Mouse (Mus musculus): Measurements from ENCODE around the gene Odf2l. TPM values are rescaled to one million over a fixed set of nuclear protein-coding genes. Genes with fewer than 3 reads are reported as not detected.

Gene Odf2l
- total RNA-seq (2023) = 18.5 TPM

DNA sequence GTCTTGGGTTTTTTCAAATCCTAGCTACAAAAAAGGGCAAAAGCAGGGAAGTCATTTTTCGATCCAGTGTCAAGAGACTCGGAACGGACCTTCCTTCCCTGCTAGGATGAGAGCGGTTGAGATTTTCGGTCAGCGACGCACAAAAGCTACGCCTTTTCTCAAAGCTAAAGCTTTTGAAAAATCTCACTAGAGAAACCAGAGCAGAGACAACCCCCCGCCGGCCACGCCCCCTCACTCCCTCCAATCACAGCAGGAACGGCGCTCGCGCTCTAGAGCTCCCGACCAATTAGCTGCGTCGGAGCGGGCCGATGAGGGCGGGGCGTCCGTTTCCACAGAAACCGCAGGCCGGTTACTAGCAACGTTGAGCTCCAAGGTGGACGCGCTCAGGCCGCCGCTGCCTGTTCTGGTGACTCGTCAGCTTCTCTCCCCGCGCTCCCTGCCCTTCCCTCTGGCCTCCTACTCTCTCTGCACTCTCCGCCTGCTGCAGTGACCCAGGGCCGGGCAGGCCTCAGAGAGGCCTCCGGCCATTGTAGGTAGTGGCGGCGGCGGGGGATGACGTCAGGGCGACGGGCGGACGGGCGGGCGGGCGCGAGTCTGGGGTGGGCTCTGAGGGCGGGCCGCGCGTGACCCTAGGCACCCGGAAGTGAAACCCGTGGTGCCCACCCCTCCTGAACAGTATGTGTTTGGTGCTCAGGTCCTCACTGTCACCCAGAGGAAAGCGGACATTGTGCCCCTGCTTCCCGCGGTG lies at the start of gene Odf2l:
Gene Odf2l (plus strand): TSS at position 335 of the 748 bp plus-strand sequence.

DNA sequence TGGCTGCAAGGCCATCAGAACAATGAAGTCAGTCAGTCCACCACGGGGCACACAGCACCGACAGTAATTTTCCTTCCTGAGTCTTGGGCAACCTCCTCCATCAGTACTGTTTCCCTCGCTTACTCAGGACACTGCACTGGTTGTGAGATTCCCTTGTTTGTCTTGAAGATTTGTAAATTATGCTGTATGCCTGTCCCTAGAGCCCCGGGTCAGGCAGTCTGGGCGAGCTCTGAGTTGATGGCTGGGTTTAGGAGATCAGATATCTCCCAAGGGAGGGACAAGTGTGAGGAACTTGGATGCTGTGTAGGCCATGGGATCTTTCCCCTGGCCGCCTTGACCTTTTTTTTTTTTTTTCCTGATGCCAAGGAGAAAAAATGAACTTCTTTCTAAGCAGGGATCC lies 19.1 kb upstream of the Odf2l start, which contains the start of gene Clca2:
Gene Clca2 (minus strand): TSS at position 153 of the 400 bp plus-strand sequence.

Other genes starting within 250 kb of the Odf2l start
- gene Clca4b, start 186.1 kb upstream of the Odf2l start, total RNA-seq (2023) = not detected
- gene Clca4a, start 143.5 kb upstream of the Odf2l start, total RNA-seq (2023) = not detected
- not detected for gene Clca1, start 85.8 kb upstream of the Odf2l start, total RNA-seq (2023)
- not detected for gene Clca2, start 19.1 kb upstream of the Odf2l start, total RNA-seq (2023)
- not detected for gene Col24a1, start 173.9 kb downstream of the Odf2l start, total RNA-seq (2023)

All from CD8-positive naive resting alpha-beta T cell, adult 57 days (primary cell).